Mouse (Mus musculus) gastrocnemius, postnatal 10 days (tissue): ENCODE data around the gene Bmpr1a. TPM values are rescaled to one million over a fixed set of nuclear protein-coding genes. Genes with fewer than 3 reads are reported as not detected.
"Not testable (repeated sequence)": the region's sequence is repeated elsewhere in the genome, so short reads cannot be mapped to it uniquely, and the experiment has no call there.

Experiments
- DNase-seq: peaks from one replicate; pipeline ENCODE4 v3.0.0; 2021; ENCODE audit warnings: mixed read lengths
- total RNA-seq, 2 experiments: library from RNA; stranded (reverse); gene quantifications; 2 replicates each; pipeline ENCODE4 v1.2.3; 2021

Bmpr1a gene
- total RNA-seq, 2 experiments from 2014 or later = 92.4 to 102 TPM

DNA sequence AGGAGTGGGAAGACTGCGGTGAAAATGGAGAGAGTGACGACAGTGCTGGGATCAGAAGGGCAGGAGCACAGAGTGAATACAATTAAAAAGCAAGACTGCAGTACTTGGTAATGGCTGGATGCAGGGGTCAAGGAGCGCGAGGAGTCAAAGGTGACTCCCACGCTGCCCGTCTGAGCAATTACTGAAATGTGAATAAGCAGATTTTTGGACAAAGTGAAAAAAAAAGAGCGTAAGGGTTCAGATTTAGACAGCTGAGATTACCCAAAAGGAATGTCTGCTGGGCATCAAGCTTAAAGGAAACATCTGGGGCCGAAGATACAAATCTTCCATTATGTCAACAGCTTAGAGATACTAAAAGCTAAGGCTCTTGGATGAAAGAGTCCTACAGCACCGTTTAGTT is 53.3 kb downstream of the Bmpr1a start:
- DNase-seq = no peak

DNA sequence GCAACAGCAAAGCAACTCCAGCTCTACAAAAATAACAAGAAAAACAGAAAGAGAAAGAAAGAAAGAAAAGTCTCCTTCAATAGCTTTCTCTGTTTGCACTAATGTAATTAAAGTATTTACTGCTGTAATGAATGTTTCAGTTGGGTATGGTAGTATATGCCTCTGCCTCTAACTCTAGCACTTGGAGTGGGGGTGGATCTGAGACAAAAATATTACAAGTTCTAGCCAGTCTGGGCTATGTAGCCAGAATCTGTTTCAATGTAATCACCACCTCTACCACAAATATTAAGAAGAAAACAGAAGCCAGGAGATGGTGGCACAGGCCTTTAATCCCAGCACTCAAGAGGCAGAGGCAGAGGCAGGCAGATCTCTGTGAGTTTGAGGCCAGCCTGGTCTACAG is 54.7 kb downstream of the Bmpr1a start:
- DNase-seq = no peak

DNA sequence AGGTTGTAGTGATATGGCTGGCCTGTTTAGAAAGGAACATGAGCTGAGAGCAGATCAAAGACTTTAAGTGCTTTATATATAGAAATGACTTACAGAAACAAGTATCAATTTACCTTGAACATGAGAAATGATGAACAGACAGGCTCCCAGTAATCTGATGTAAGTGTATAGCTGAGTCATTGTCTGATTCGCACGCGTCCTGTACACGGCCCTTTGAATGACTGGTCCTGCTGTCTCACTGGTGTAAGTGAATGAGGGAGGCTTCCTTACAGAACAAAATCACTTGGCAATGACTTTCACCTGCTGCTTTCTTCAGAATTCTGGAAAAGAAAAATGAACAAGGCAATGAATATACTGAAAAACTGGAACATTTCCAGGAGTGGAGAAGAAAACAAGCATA is 55.5 kb downstream of the Bmpr1a start:
- DNase-seq = no peak

DNA sequence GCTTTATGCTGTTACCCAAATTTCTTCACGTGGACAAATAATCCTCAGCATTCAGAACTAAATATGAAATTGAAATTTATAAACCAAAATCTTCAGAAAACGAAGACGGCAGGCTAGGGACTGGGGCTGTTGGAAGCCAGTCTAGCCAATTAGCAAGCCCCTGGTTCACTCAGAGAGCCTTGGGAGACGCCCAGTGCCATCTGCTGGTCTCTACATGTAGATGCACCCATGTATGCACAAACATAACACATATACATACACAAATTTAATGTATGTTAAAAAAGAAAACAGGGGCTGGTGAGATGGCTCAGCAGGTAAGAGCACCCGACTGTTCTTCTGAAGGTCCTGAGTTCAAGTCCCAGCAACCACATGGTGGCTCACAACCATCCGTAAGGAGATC is 56.5 kb downstream of the Bmpr1a start:
- no peak for DNase-seq

DNA sequence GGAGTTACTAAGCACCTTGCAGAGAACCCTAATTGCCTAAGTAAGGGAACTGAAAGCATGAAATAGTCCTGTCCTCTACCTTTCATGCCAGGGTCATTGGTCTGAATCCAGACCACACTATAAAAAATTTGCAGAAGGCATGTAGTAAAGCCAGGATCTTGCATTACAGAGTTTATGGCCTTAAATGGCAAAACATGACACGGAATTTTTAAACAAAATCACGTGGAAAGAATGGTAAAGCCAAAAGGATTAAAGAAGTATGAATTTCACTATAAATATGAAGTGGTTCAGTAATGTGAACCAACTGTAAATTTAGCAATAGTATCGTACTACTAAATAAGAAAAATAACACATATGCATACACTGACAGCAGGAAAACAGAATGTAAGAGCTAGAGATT is 57.8 kb downstream of the Bmpr1a start:
- DNase-seq = no peak

DNA sequence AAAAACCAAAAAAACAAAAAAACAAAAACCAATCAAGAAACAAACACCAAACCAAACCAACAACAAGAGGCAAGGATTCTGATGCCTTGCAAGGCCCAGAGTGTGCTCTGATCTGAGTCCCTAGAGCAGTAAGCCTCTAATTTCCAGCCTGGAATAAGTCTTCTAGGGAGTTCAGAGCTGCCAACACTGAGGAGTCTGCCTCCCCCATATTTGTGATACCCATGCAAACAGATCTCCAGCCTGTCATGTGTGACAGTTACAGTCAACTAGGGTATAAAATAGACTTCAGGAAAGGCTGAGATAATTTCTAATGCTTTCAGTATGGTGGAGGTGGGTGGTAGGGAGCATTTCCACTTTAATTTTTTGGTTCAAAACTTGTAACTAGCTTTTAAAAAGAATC is 58.2 kb downstream of the Bmpr1a start:
- no peak for DNase-seq

DNA sequence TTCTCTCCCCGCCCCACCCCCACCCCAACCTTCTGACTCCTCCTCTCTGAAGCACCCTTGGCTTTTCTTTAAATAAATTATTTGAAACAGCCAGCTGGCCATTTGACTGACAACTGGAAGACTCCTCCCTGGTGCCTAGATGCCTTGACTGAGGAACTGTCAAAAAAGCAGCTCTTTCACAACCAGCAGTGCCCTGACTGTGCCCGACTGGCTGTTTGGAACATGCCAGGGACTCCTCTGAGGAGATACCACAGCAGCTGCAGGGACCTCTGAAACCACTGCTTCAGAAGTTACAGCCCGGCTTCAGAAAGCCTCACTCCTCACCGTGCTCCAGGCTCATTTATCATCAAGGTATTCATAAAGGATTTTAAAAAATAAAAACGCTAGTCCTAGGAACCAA is 58.8 kb downstream of the Bmpr1a start:
- DNase-seq = no peak

DNA sequence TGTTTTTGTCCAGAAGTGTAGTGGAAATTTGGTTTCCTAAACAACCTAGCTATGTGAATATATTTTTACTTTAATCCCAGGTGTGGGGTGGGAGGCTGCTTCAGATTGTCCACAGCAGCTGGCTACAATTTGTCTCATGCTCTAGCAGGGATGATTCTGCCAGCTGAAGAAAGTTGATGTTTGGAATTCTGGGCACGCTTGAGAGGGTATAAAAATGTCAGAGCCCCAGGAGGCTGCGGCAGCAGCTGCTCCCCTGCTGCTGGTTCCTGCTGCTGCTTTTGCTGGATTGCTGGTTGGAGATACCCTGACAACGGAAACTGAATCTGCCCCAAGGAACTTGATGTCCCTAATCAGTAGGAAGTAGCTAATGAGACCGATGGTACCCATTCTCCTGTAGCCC is 60.6 kb downstream of the Bmpr1a start:
- no peak for DNase-seq

DNA sequence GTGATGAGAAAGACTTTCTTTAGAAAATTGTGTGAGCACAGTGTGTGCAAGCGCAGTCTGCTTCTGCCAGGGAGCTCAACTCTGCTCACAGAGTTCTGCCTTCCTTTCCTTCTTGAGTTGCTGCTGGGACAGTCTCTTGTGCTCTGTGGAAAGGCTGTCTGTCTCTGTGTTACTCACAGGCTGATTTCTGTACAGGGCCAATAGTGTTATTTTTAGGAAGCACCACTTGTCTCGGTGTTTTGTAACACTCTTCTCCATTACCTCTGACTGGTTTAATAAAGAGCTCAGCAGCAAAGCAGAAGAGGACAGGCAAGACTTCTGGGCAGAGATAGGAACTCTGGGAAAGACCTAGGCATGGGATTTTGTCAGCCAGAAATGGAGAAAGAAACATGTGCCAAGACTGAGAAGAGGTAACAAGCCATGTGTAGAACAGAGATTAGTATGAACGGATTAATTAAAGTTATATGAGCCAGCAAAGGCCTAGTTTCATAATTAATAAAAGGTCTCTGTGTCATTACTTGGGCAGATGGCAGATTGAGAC is 62.5 kb downstream of the Bmpr1a start:
- DNase-seq = no peak

DNA sequence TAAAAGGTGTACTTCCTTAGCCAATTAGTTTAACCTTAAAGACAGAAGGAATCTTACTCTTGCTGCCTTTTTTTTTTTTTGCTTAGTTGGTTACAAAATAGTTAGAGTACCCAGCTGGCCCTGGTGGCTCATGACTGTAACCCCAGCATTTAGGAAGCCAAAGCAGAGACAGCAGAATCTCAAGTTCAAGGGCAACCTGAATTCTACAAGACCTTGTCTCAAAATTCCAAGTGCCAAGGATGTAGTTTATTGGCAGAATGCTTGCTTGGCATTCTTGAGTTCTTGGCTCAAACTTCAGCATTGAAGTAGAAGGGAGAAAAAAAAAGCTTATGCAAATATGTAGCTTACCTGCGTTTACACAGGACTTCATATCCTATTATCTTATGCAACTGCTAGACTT is 74.1 kb downstream of the Bmpr1a start:
- DNase-seq = no peak

DNA sequence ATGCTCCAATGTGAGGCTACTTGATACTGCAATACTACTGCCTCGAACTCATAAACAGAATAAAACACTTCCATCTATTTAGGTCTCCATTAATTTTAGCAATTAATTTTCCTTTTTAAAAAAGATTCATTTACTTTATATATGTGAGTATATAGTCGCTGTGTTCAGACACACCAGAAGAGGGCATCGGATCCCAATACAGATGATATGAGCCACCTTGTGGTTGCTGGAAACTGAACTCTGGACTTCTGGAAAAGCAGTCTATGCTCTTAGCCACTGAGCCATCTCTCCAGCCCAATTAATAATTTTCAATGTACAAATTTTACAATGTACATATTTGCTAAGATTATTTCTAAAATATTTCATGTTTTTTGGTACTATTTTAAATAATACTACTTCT is 74.9 kb downstream of the Bmpr1a start:
- no peak for DNase-seq

DNA sequence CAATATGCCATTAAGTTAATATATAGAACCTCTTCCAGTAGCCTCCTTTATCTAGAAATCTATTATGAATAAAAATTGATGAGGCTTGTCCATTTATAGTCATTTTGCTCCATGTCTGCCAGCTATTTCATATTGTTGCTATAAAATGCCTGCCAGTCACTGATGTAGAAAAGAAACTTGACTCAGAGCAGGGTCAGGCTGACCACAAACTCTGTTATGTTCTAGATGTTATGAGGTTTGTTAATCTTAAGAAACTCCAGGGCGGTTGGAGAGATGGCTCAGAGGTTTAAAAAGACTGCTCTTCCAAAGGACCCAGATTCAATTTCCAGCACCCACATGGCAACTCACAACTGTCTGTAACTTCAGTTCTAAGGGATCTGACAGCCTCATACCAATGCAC is 82.1 kb downstream of the Bmpr1a start:
- no peak for DNase-seq

DNA sequence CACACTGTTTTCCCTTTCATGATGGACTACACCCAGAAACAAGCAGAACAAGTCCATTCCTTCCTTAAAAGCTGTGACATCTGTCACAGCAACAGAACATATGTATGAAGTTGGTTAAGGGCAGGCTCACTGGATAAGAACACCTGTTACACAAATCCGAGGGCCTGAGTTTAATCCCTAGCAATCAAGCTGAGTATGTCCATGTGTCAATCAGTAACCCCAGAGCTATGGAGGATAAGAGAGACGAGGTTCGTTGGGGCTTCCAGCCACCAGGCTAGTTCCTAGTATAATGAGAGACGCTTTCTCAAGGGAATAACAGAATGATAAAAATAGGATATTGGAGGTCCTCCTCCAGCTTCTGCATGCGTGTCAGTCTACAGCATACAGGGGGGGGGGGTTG is 85.6 kb downstream of the Bmpr1a start:
- DNase-seq = no peak

DNA sequence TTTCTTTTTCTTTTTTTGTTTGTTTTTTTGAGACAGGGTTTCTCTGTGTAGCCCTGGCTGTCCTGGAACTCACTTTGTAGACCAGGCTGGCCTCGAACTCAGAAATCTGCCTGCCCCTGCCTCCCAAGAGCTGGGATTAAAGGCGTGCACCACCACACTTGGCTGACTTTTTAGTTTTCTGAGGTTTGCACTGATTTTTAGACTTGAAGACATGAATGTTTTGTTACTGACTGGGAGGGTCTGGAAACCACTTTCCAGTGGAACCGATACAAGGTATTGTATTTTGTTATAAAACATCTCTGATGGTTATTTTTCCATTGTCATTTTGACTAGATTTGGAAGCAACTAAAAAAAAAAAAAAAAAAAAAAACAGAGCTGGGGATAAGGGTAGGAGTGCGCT is 86.2 kb downstream of the Bmpr1a start:
- not testable (repeated sequence) for DNase-seq

DNA sequence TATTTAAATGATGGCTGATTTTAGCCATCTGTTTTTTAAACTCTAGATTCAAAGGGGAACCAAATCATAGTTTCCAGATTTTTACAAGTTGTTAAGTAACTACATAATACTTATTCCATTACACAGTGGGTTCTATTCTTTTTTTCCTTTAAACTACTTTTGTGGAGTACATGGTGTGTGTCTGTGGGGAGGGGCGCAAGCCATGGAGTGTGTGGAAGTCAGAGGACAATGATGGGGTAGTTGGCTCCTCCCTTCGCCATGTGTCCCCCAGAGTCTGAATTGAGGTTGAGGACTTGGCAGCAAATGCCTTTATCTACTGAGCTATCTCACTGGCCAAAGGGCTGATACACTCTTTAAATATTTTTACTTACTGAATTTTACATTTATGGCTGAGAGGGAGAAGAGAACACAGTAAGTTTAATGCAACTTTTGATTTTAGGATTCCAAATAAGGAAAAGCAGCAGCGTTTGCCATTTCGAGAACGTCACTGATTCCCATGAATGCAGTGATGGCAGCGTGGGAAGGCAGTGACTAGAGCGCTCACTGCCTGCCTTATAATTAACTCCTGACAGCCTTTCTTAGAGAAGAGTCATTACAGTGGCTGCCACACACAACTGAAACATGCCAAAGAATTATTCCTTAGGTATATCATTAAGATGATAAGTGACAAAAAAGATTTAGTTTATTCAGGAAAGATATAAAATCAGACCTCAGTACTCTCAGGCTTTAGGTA is 90.8 kb downstream of the Bmpr1a start:
- DNase-seq = no peak

DNA sequence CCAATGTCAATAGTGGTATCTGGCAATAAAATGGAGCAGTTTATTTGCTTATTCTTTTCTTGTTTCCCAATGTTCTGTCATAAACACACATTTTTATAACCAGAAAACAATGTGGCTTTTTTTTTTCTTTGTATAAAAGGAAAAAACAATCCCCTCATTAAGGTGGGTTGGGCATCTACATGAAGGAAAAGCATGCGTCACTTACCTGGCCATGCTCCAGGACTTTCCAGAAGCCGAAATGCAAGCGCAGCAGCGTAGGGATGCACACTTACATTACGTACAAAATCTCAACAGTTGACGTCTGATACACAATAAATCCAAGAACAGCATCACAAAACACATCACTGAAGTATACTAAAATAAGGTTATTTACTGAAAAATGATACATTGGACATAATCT is 92.4 kb downstream of the Bmpr1a start:
- DNase-seq = no peak

DNA sequence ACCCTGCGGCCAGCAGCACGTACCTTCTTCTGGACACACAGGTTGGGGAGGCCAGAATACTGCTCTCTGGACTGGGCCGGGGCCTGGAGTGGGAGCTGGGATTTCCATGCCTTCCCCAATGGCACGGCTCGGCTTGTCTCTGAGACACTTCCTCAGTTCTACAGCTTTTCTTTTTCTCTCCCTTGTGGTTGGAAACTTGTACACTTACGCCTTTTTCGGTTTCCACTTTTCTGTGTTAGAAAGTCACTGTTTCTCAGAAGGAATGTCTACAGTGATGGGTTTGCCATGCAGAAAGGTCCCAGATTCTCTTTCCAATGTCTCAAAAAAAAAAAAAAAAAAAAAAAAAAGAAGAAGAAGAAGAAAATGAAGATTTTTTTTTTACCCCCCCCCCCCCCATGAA is 99.7 kb downstream of the Bmpr1a start:
- no peak for DNase-seq

DNA sequence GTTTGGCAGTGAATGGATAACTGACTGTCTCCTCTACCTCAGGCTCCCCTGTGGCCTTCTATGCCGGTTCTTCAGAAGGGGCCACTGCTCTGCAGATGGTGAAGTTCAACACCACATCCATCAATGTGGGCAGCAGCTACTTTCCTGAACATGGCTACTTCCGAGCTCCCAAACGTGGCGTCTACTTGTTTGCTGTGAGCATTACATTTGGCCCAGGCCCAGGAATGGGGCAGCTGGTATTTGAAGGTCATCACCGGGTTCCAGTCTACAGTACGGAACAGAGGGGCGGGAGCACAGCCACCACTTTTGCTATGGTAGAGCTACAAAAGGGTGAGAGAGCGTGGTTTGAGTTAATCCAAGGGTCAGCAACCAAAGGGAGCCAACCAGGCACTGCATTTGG is 100.3 kb downstream of the Bmpr1a start:
- no peak for DNase-seq

DNA sequence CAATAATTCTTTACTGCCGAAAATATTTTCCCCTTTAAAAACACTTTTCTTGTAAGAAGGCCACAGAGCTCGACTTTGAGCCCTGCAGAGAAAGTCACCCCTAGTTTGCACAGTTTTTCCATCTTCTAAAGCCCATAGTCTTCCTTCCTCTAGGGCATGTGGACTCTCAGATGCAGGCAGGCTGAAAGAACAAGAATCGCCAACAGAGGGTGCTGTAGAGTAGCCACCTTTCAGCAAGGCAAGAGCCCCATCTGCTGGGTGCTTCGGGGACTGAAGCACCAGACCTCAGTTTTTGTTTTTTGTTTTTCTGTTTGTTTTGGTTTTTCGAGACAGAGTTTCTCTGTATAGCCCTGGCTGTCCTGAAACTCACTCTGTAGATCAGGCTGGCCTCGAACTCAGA is 102.0 kb downstream of the Bmpr1a start:
- DNase-seq = peak; percentile 79

DNA sequence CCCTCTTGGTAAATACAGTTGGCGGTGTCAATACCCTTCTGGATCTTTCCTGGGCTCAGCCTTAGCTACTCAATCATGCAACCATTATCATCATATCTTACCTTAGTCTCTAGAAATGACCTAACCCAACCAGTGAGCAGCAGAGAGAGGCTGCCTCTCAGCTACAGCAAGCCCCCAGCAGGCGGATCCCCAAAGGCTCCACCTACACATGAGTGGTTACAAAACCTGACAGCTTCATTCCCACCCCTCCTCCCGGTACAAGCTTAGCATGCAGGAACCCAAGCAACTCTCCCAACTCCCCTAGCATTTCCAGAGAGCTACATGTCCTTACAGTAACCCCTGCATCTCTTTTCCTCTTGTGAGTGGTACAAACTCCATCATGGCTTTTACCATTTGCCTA is 103.1 kb downstream of the Bmpr1a start:
- DNase-seq = no peak

DNA sequence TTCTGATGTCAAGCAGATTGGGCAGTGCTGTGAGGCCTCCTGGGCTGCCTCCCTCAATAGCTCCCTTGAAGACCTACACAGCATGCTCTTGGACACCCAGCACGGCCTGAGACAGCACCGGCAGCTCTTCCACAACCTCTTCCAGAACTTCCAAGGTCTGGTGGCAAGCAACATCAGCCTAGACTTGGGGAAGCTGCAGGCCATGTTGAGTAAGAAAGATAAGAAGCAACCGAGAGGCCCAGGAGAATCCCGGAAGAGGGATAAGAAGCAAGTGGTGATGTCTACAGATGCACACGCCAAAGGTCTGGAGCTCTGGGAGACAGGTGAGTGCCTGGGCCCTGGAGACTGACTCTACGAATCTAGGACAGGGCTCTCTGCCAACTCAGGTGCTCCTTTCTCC is 103.8 kb downstream of the Bmpr1a start:
- no peak for DNase-seq

DNA sequence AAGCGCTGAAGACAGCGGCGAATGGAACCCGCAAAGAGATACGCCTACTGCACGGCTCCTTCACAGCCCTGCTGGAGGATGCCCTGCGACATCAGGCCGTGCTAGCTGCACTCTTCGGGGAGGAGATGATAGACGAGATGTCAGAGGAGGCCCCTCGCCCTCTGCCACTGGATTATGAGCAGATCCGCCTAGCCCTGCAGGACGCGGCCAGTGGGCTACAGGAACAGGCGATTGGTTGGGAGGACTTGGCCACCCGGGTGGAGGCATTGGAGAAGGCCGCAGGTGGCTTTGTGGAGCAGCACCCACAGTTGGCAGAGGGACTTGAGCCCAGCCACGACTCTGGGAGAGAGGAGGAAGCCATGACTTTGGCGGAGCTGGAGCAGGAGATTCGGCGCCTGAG is 104.2 kb downstream of the Bmpr1a start:
- no peak for DNase-seq

DNA sequence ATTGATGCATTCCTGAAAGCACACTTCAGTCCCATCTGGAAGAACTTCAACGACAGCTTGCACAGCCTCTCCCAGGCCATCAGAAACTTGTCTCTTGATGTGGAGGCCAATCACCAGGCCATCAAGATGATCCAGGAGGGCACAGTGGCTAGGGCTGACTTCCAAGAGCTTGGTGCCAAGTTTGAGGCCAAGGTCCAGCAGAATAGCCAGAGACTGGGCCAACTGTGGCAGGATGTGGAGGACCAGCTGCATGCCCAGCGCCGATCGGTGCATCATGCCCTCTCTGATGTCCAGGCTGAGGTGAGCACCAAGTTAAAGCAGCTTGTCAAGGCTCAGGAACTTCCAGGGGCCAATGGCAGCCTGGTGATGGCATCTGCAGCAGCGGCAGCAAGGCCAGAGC is 105.3 kb downstream of the Bmpr1a start:
- DNase-seq = peak; percentile 44

DNA sequence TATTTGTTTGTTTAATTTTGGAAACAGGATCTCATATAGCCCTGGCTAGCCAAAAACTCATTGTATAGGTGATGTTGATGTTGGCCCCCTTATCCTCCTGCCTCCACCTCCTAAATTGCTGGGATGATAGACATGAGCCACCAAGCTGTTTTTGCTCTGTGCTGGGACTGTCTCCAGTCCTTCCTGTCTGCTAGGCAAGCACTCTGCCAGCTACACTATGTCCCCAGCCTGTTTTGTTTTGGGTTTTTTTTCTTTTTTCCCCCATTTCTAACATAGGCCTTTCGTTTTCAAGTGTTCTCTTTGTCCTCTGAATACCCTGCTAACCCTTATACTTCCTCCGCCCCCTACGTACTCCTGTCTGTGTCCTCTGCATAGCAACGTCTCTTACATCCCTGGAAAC is 109.8 kb downstream of the Bmpr1a start:
- no peak for DNase-seq
